Mouse (Mus musculus) urinary bladder, postnatal 10 days (tissue): ENCODE results near the gene Gabarapl2.
A peak's percentile ranks its signal among the peaks of the same experiment; 100 is the strongest.

ENCODE experiments used
- DNase-seq: peaks from one replicate; pipeline ENCODE4 v3.0.0; 2022; ENCODE audit warnings: low spot score

Gabarapl2 gene

DNA sequence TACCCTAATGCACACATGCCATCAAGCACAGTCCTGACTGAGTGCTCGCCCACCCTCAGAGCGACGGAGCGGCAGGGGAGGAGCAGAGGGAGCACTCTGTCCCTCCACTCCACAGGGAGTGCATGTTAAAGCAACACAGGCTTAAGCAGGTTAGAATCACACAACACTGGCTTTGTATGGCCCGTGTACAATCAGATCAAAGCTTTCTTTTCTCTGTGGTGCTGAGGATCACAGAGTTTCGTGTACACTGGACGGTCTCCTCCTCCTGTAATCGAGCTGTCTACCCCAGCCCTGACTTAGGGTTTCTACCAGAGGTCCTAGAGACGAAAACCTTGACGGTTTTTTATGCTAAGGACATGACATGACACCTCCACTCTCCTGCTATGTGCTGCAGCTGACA, 28.0 kb downstream of the Gabarapl2 start:
- DNase-seq = no peak

DNA sequence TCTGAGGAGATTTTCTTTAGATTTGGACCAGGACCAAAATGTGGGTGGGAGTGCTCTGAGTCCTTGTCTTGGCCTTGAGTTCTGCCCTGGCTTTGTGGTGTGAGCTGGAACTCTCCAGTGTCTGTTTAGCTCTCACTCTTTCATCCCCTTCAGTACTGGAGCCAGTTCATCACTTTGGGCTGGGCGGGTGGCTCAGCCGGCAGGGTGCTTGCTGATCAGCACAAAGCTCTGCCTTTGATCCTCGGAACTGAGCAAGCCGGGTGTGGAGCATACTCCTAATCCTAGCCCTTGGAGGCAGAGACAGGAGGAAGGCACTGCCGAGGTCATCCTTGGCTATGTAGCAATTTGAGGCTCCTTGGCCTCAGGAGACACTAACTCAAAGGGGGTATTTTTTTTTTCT, 28.5 kb downstream of the Gabarapl2 start:
- no peak for DNase-seq

DNA sequence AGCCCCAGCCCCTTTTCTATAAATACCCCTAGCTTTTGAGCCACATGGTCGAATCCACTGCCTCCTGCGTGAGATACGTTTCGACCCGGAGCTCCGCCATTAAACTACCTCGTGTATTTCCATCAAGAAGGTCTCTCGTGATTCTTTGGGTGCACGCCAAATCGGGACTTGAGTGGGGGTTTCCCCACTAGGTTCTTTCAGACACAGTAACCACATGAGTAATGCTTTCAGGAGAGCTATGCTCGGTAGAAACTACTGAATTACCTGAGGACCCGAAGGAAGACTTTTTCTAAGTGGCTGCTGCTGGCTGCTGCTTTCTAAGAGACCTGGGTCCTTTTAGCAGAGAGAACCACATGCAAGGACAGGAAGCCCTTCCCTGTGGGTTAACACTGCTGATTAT, 33.6 kb downstream of the Gabarapl2 start:
- DNase-seq = no peak

DNA sequence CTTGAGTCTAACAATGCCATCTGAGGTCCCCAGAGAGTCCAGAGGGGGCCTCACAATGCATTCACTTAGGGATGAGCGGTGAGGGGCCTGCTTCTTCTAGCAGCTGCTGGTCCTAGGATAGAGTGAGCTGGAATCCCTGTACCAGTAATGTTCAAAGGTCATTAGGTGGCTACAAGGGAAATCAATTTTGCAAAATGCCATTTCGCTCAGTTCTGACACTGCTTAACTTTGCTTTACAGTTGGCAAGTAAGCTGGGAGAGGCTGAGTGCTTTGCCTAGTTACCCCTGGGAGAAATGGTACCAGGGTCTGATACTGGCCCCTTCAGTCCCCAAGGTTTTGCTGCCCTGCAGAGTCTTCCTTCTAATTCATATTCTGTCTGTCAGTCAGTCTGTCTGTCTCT, 35.2 kb downstream of the Gabarapl2 start:
- no peak for DNase-seq

DNA sequence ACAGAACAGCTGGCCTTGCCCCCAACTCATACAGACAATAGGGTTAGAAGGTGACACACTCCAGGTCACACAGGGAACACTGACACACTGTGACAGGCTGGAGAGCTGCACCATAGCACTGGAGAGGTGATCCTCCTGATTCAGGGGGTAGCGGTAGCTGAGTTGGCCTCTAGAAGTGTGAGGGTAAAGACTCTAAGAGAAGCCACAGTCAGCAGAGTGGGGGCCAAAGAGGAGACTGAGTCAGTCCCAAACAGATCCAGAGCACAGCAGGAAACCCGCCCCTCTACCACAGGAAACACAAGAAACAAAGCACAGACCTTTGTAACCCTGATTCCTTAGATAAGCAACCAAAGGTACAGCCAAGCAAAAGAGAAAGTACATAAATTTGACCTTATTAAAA, 35.8 kb downstream of the Gabarapl2 start:
- no peak for DNase-seq

DNA sequence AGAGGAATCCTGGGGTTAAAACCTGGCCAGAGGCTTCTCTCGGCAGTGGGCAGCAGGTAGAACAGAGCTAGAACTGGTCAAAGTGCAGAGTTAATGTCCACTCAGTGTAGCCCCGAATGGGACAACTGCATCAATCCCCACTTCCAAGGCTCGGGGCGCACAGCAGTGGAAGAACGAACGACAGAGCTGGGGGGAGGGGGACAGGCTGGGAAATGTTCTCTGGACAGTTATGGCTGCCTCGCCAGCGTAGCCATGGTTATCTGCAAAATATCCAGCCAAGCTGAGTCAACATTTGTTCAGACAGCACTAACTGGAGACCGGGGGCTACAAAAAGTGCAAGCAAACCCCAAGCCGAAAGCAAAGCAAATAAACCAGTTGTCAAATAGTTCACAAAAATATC, 37.6 kb downstream of the Gabarapl2 start:
- no peak for DNase-seq

DNA sequence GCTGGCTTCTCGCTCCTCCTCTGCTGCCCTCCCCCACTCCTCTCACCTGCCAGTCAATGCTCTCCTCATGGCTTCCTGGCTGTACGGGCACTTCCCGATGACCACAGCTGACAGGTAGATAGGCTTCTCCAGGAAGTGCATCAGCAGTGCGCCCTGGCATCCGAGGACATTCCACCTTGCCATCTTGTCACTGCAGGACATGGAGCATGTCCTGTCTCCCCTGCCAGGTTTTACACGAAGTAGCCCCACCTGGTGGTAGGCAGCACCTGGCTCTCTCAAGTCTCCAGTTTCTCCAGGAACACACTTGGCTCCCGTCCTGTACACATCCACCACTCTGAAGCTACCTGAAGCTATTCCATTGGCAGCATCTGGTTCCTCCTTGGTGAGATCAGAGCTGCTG, 41.6 kb downstream of the Gabarapl2 start:
- DNase-seq = no peak

DNA sequence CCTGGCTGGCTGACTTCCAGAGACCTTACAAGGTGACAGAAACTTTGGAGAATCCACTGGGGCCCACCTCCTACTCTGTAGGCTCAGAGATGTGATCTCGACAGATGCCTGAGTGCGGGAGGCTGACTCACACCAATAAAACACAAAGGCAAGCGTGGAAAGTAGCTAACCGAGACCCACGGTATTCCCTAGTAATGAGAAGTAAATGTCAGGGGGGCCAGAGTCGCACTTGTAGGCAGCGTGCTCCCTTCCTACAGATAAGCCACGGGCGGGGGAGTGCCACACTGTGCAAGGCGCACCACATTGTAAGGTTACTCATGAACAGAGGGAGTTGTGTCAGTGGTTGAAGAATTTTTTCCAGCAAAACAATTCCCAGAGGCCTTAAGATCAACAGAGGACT, 44.0 kb downstream of the Gabarapl2 start:
- DNase-seq = no peak

DNA sequence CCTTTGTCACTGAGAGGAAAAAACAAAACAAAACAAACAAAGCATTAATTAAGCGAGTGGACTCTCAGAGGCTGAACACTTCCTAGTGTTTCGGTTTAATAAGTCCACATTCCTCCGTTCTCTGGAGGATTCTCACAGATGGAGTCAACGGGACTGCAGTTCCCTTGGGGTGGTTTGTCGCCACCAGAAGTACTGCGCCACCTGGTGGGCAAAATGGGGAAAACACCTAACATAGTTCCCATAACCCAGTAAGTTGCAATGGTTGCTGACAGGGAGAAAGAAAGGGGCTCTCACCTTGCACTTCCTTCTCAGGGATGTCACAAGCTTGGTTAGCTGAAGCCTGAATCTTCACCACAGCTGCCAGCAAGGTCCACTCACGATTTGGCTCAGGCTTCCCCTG, 49.4 kb downstream of the Gabarapl2 start:
- peak; percentile 51 for DNase-seq

DNA sequence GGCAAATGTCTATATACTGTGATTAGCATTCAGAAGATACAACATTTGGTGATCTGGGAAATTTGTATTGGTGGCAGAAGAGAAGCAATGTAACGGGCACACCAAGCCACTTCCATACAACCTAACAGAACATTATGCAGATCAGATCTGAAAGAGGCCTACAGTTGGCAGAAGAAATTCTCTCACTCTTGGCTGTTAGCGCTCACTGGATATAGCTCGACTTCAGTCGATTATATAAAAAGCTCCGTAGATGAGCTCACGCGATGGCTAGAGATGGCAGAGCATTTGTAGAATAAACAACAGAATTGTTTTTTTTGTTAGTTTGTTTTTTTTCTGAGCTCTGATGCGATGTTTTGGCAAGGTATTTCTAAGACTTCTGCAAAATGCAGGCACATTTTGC, 50.8 kb downstream of the Gabarapl2 start:
- no peak for DNase-seq

DNA sequence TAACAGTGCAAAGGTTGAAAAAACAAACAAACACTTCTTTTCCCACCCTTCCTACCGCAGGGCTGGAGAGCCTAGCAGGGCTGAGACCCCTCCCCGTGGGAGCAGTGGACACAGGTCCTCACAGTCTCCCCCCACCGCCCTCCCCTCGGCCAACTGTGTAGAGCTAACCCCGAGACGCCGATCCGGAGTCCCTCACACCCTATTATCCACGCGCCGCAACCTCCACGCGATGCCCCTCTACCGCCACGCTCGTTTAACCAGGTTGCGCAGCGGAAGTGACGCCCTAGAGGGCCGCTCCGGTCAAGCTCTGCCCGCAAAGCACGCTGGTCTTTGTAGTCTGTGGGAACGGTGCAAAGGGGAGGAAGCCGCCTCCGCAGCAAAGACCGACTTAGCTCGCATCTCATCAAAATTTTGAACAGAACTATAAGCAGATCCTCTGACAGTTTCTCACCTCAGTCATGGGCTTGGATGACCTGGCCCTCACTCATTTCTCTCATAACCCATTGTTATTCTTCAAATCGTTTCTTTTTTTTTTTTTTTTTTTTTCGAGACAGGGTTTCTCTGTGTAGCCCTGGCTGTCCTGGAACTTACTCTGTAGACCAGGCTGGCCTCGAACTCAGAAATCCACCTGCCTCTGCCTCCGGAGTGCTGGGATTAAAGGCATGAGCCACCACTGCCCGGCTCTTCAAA, 51.7 kb downstream of the Gabarapl2 start, which contains the start of gene Adat1:
Gene Adat1, minus strand, starts transcription at position 290 of the 690 bp plus-strand sequence.
- DNase-seq = peak; percentile 47

DNA sequence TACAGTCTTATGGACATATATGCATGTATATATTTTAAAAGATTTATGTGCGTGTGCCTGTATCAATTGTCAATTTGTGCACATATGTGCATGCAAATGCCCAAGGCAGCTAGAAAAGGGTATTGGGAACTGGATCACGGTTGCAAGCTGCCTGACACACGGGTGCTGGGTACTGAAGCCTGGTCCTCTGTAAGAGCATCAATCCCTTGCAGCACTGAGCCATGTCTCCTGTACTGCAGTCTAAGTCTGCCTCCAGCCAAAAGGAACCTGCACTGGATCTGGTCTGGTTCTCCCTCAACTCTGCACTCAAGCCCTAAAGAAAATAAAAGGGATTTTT, 52.2 kb downstream of the Gabarapl2 start:
- no peak for DNase-seq
